7 mouse cellular contexts compared by ENCODE assay signal in the genomic region with DNA sequence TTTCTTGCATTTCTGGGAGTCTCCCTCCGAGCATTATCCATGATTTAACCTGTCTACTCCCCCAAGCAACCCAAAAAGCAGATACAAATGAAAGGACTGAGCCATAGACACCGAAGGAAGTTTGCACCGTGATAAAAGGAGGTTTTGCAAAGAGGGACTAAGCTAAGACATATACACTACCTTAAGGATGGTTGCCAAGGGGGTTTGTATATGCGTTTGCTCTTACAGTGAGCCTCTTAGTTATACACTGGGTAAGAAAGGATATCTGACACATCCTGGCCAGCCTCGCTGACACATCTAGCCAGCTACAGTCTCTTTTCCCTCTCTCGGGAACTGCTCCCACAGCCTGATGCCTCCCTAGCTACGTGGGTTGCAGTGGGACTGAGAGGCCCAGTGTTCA. TPM values are rescaled to one million over a fixed set of nuclear protein-coding genes. Genes with fewer than 3 reads are reported as not detected.
DNase-seq lines count a peak whose midpoint lies in the region; ATAC-seq and TF ChIP-seq lines count a peak whose summit lies in the region.

No protein-coding gene starts in this region.

- no peak for TF ChIP-seq POLR2A in myocyte (IDR thresholded peaks at IDR 0.05; ENCODE audit: insufficient read length, low read depth)

- WGBS in liver, embryonic 11.5 days, result 52% methylated on average over 7 of the region's 7 CpGs
- 61% methylated on average over 7 of the region's 7 CpGs for WGBS in embryonic facial prominence, embryonic 12.5 days
- WGBS in intestine, embryonic 14.5 days, result 51% methylated on average over 7 of the region's 7 CpGs

- H3ac ChIP-seq in myocyte (ENCODE audit: control insufficient read depth, insufficient read length), result no peak overlapping the region

- no peak for ATAC-seq in liver, embryonic 11.5 days (replicated peaks; ENCODE audit: low FRiP score)
- no peak for ATAC-seq in embryonic facial prominence, embryonic 12.5 days (ENCODE audit: insufficient number of reproducible peaks, insufficient read depth, low FRiP score, low TSS enrichment)
- no peak for ATAC-seq in intestine, embryonic 14.5 days (replicated peaks; ENCODE audit: low FRiP score, low TSS enrichment, low read depth)

- H3K27me3 ChIP-seq in liver, embryonic 11.5 days (replicated peaks; ENCODE audit: control insufficient read depth, insufficient read depth, low read length), result no peaks in the 10 kb centered on the region
- H3K27me3 ChIP-seq in embryonic facial prominence, embryonic 12.5 days, result no peaks in the 10 kb centered on the region
- H3K27me3 ChIP-seq in intestine, embryonic 14.5 days (replicated peaks; ENCODE audit: control insufficient read depth, insufficient read depth, low read length), result no peaks in the 10 kb centered on the region
- H3K27me3 ChIP-seq in myocyte (ENCODE audit: control insufficient read depth, insufficient read depth, insufficient read length), result no peaks in the 10 kb centered on the region

- H3K9me3 ChIP-seq in liver, embryonic 11.5 days (ENCODE audit: control insufficient read depth, low read length), result no peaks in the 10 kb centered on the region
- H3K9me3 ChIP-seq in embryonic facial prominence, embryonic 12.5 days, result no peaks in the 10 kb centered on the region
- H3K9me3 ChIP-seq in intestine, embryonic 14.5 days (ENCODE audit: control insufficient read depth, low read length), result no peaks in the 10 kb centered on the region

- H3K9ac ChIP-seq in liver, embryonic 11.5 days (ENCODE audit: low read depth, low read length), result peak overlapping the region; percentile 73
- no peak overlapping the region for H3K9ac ChIP-seq in embryonic facial prominence, embryonic 12.5 days
- H3K9ac ChIP-seq in intestine, embryonic 14.5 days (ENCODE audit: low read length), result peak overlapping the region; percentile 17; the same call in 1 of the 2 replicates

- no peak overlapping the region for H3K4me3 ChIP-seq in liver, embryonic 11.5 days (ENCODE audit: low read depth, low read length)
- peak overlapping the region; percentile 30 for H3K4me3 ChIP-seq in embryonic facial prominence, embryonic 12.5 days
- H3K4me3 ChIP-seq in intestine, embryonic 14.5 days (ENCODE audit: low read depth, low read length), result 0 out of 2 replicates have a peak overlapping the region, but pooled peaks have one; percentile 6
- peak overlapping the region; percentile 1 for H3K4me3 ChIP-seq in myocyte

- H3K4me1 ChIP-seq in liver, embryonic 11.5 days (replicated peaks; ENCODE audit: control insufficient read depth, insufficient read depth, low read length), result peaks cover 13% of the 10 kb centered on the region
- H3K4me1 ChIP-seq in embryonic facial prominence, embryonic 12.5 days, result peaks cover 19% of the 10 kb centered on the region
- H3K4me1 ChIP-seq in intestine, embryonic 14.5 days (replicated peaks; ENCODE audit: control insufficient read depth, insufficient read depth, low read length), result peaks cover 15% of the 10 kb centered on the region

- H3K4me2 ChIP-seq in liver, embryonic 11.5 days, result peak overlapping the region; percentile 91
- H3K4me2 ChIP-seq in embryonic facial prominence, embryonic 12.5 days (replicated peaks), result peak overlapping the region; percentile 52
- H3K4me2 ChIP-seq in intestine, embryonic 14.5 days (ENCODE audit: low read length), result peak overlapping the region; percentile 64
- peak overlapping the region; percentile 88 for H3K4me2 ChIP-seq in myocyte (ENCODE audit: low read depth)

- no peak for DNase-seq in liver, embryonic 11.5 days (ENCODE audit: low spot score)
- no peak for DNase-seq in liver
- DNase-seq in intestine, embryonic 14.5 days (ENCODE audit: low spot score), result no peak
- DNase-seq in testis, postnatal 14 days (ENCODE audit: low spot score), result no peak
- no peak for DNase-seq in frontal cortex, postnatal 36 days (ENCODE audit: low spot score in 2 of 2)

- H3K27ac ChIP-seq in liver, embryonic 11.5 days (ENCODE audit: low read depth, low read length), result peak overlapping the region; percentile 68
- H3K27ac ChIP-seq in embryonic facial prominence, embryonic 12.5 days, result no peak overlapping the region; the same call in 1 of the 2 replicates
- H3K27ac ChIP-seq in intestine, embryonic 14.5 days (ENCODE audit: low read depth), result 0 out of 2 replicates have a peak overlapping the region, but pooled peaks have one; percentile 58

- H3K36me3 ChIP-seq in liver, embryonic 11.5 days (ENCODE audit: control insufficient read depth, insufficient read depth, low read length), result no peaks in the 10 kb centered on the region
- no peaks in the 10 kb centered on the region for H3K36me3 ChIP-seq in embryonic facial prominence, embryonic 12.5 days
- no peaks in the 10 kb centered on the region for H3K36me3 ChIP-seq in intestine, embryonic 14.5 days (ENCODE audit: control insufficient read depth, insufficient read depth, low read length)
- no peaks in the 10 kb centered on the region for H3K36me3 ChIP-seq in myocyte (ENCODE audit: control insufficient read depth, insufficient read depth)

- H3K79me2 ChIP-seq in myocyte (ENCODE audit: control insufficient read depth, insufficient read depth), result no peaks in the 10 kb centered on the region

TF ChIP-seq in myocyte, 11 proteins besides CTCF, POLR2A, EP300 and RAD21:
- no peak for TF ChIP-seq CEBPB (IDR thresholded peaks at IDR 0.05; ENCODE audit: insufficient read depth, poor library complexity, severe bottlenecking)
- TF ChIP-seq E2F4 (IDR thresholded peaks at IDR 0.05; ENCODE audit: insufficient read depth), result no peak
- no peak for TF ChIP-seq TCF12 (IDR thresholded peaks at IDR 0.05; ENCODE audit: insufficient read depth, poor library complexity, severe bottlenecking)
- no peak for TF ChIP-seq SRF (IDR thresholded peaks at IDR 0.05; ENCODE audit: control insufficient read depth, insufficient read length, low read depth)
- TF ChIP-seq MYOD1 (IDR thresholded peaks at IDR 0.05; ENCODE audit: control insufficient read depth in 1 of 3, insufficient read length in 2 of 3, low read depth in 2 of 3), result no peak
- TF ChIP-seq MYOG (IDR thresholded peaks at IDR 0.05; ENCODE audit: control insufficient read depth in 1 of 3, insufficient read depth in 1 of 3, insufficient read length in 2 of 3, low read depth in 2 of 3), result no peak
- TF ChIP-seq REST (IDR thresholded peaks at IDR 0.05; ENCODE audit: insufficient read depth, insufficient read length), result no peak
- TF ChIP-seq POLR2AphosphoS2 (IDR thresholded peaks at IDR 0.05; ENCODE audit: insufficient read length, low read depth), result no peak
- no peak for TF ChIP-seq MAX (IDR thresholded peaks at IDR 0.05; ENCODE audit: low read depth)
- no peak for TF ChIP-seq USF1 (IDR thresholded peaks at IDR 0.05; ENCODE audit: low read depth)
- no peak for TF ChIP-seq TCF3 (IDR thresholded peaks at IDR 0.05; ENCODE audit: insufficient read length, low read depth)
TF ChIP-seq in myocyte: peak in this region for 0.

RNA-seq across cellular contexts. Expression of a gene that starts 9.0 kb away (rescaled TPM):
- polyA plus RNA-seq in liver, embryonic 11.5 days (2014; fragmentation: Nextera tagmentation; extraction: Ambion mirVana), result 24.2 and 27.2 TPM in 2 replicates
- polyA plus RNA-seq in embryonic facial prominence, embryonic 12.5 days (2016; fragmentation: Nextera tagmentation; extraction: Ambion mirVana), result 67.2 and 67.9 TPM in 2 replicates
- 34.2 and 41.2 TPM in 2 replicates for polyA plus RNA-seq in intestine, embryonic 14.5 days (2014; fragmentation: Nextera tagmentation; extraction: Ambion mirVana)
- 69.9 TPM for polyA plus RNA-seq in myocyte (2012; fragmentation: generic; extraction: Trizol)

RNA-seq across cellular contexts. Expression of a gene that starts 9.2 kb away (rescaled TPM):
- polyA plus RNA-seq in liver, embryonic 11.5 days (2014; fragmentation: Nextera tagmentation; extraction: Ambion mirVana), result 124 and 151 TPM in 2 replicates
- polyA plus RNA-seq in embryonic facial prominence, embryonic 12.5 days (2016; fragmentation: Nextera tagmentation; extraction: Ambion mirVana), result 303 and 323 TPM in 2 replicates
- polyA plus RNA-seq in intestine, embryonic 14.5 days (2014; fragmentation: Nextera tagmentation; extraction: Ambion mirVana), result 170 and 173 TPM in 2 replicates
- polyA plus RNA-seq in myocyte (2012; fragmentation: generic; extraction: Trizol), result 481 TPM

RNA-seq across cellular contexts. Expression of a gene that starts 13.4 kb away (rescaled TPM):
- polyA plus RNA-seq in liver, embryonic 11.5 days (2014; fragmentation: Nextera tagmentation; extraction: Ambion mirVana), result 0.52 and 0.59 TPM in 2 replicates
- polyA plus RNA-seq in embryonic facial prominence, embryonic 12.5 days (2016; fragmentation: Nextera tagmentation; extraction: Ambion mirVana), result not detected in 2 replicates
- polyA plus RNA-seq in intestine, embryonic 14.5 days (2014; fragmentation: Nextera tagmentation; extraction: Ambion mirVana), result not detected in 2 replicates
- 15.4 TPM for polyA plus RNA-seq in myocyte (2012; fragmentation: generic; extraction: Trizol)

RNA-seq across cellular contexts. Expression of a gene that starts 23.7 kb away (rescaled TPM):
- polyA plus RNA-seq in liver, embryonic 11.5 days (2014; fragmentation: Nextera tagmentation; extraction: Ambion mirVana), result 5.8 and 6.3 TPM in 2 replicates
- 10.8 and 11.0 TPM in 2 replicates for polyA plus RNA-seq in embryonic facial prominence, embryonic 12.5 days (2016; fragmentation: Nextera tagmentation; extraction: Ambion mirVana)
- 7.1 TPM in 2 replicates for polyA plus RNA-seq in intestine, embryonic 14.5 days (2014; fragmentation: Nextera tagmentation; extraction: Ambion mirVana)
- 10.7 TPM for polyA plus RNA-seq in myocyte (2012; fragmentation: generic; extraction: Trizol)

RNA-seq across cellular contexts. Expression of a gene that starts 26.5 kb away (rescaled TPM):
- polyA plus RNA-seq in liver, embryonic 11.5 days (2014; fragmentation: Nextera tagmentation; extraction: Ambion mirVana), result 60.9 and 66.7 TPM in 2 replicates
- 146 and 150 TPM in 2 replicates for polyA plus RNA-seq in embryonic facial prominence, embryonic 12.5 days (2016; fragmentation: Nextera tagmentation; extraction: Ambion mirVana)
- 111 and 112 TPM in 2 replicates for polyA plus RNA-seq in intestine, embryonic 14.5 days (2014; fragmentation: Nextera tagmentation; extraction: Ambion mirVana)
- 122 TPM for polyA plus RNA-seq in myocyte (2012; fragmentation: generic; extraction: Trizol)

Comparison
In these comparisons a context has a peak if more than half of its experiments do, and no peak if none do; other contexts are left out.
1. RNA of a gene that starts 13.4 kb away (polyA plus RNA-seq): 15.4 TPM in myocyte (single experiment); 0.52 to 0.59 TPM in liver, embryonic 11.5 days, not detected in intestine, embryonic 14.5 days and not detected in embryonic facial prominence, embryonic 12.5 days; every median in the first group is over 10 times any median in the second.
2. Peak in every context shown above with its lines, with median percentiles within 50 percentile points of each other: H3K4me2 ChIP-seq.